Mouse (Mus musculus) frontal cortex, postnatal 36 days (tissue): Measurements from ENCODE around the gene 2900092C05Rik.

Experiments used
- DNase-seq, 2 experiments: peaks; one replicate each; pipeline ENCODE4 v3.0.0; 2022; ENCODE audit warnings: low spot score in 2 of 2

The 2900092C05Rik gene

GRCm38 (mm10) chr7:12512217-12512616, at the start of gene 2900092C05Rik:
Gene 2900092C05Rik (plus strand): TSS chr7:12512517.
- no peak for DNase-seq

- DNase-seq: peak; percentile 81 to 93
These were observed 33.9 kb upstream of the 2900092C05Rik start, which contains the start of gene Zfp606 for GRCm38 (mm10) chr7:12478158-12479008. Gene Zfp606 (plus strand): TSS chr7:12478293.

DNA sequence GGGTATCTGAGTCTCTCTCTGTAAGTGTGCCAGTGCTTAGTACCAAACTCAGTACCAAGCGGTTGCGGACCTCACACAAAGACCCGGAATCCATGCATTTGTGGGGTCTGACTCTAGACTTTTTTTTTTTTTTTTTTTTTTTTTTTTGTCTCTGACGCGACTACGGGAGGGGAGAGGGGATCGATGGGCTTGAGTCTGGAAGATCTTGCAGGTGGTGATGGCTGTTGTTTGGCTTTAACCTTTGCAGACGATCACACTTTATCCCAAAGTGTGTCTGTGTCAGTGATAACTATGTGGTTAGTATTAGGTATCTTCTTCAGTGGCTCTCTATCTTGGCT, 33.3 kb upstream of the 2900092C05Rik start:
- no peak for DNase-seq

DNA sequence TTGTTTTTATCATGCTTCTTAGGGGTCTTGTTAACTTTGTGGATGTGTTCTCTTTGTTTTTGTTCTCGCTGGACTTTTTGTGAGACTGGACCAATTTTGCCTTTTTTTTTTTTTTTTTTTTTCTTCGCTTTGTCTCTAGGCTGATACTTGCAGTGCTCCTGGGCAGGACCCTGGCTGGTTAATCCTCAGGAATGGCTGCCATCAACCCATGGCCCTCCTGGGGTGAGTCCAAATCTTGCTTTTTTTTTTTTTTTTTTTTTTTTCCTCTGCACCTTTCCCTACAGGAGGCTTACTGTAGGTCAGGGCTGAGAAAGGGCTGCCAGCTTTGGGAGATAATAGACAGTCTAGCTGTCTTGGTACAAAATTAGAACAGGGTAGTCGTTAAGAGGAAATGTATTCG, 32.8 kb upstream of the 2900092C05Rik start:
- no peak for DNase-seq

DNA sequence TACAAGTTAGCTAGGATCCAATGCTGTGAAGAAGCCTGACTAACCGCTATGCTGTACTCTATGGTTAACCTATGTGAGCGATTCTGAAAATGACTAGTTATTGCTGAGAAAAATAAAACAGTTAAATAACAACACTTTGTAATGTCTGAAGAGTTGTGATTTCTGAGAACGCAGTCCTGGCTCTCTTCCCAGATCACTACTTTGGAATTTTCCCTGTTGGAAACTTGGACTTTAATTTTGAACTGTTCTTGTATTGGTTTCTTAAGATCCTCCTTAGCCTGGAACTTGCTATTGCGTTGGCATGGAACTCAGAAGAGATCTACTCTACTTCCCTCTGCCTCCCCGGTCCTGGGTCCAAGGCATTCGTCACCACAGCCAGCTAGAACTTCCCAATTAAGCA, 28.5 kb upstream of the 2900092C05Rik start:
- no peak for DNase-seq

- peak in 1 of 2 experiments; percentile 12 for DNase-seq
These were observed 26.4 kb upstream of the 2900092C05Rik start for GRCm38 (mm10) chr7:12485956-12486355.

DNA sequence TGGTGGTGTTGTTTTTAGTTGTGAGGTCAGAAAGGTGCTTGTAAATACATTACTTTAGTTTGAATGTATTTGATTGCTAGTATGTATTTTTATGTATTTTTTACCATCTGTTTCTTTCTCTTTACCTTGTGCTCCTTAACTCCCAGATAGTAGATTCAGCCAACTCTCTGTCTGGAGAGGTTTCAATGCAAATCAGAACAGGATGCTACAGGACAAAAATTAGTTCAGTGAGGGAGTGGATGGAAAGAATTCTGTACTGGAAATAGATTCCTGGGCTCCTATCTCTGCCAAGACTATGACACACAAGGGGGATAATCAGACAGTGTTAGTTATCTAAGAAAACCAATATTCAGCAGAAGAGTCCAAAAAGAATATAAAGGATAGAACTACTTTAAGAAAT, 25.6 kb upstream of the 2900092C05Rik start:
- DNase-seq: peak in 1 of 2 experiments; percentile 14

- no peak for DNase-seq
These were observed 1.4 kb upstream of the 2900092C05Rik start for GRCm38 (mm10) chr7:12510913-12511312.
